Mouse (Mus musculus) gastrocnemius, postnatal 36 days (tissue): Measurements from ENCODE around the gene Ankrd55. TPM values are rescaled to one million over a fixed set of nuclear protein-coding genes. Genes with fewer than 3 reads are reported as not detected.

Experiments used
- DNase-seq, 2 experiments: peaks; one replicate each; pipeline ENCODE4 v3.0.0; 2022
- intact Hi-C: fragments of 180-260 bp; cut with DNase I; formaldehyde crosslinking; loops from one replicate; pipeline ENCODE4 v1.15.1; 2025
- long read RNA-seq, 2 experiments: library from polyadenylated mRNA; stranded (forward); transcript quantifications; one replicate each; pipeline ENCODE4 v2.0.0; 2021
- total RNA-seq, 2 experiments: library from RNA; stranded (reverse); gene quantifications; 2 replicates each; pipeline ENCODE4 v1.2.3; 2021

Ankrd55 gene
- not detected for total RNA-seq
- long read RNA-seq, experiment 1 = 0 reads
- long read RNA-seq, experiment 2 = 0 reads

GRCm38 (mm10) chr13:112288225-112289178 is at the start of gene Ankrd55:
TSS of gene Ankrd55 (plus strand) at chr13:112288451.
- intact Hi-C loops = no loop called here
- no peak for DNase-seq

GRCm38 (mm10) chr13:112239239-112239638 is 49.0 kb upstream of the Ankrd55 start:
- DNase-seq = no peak
- intact Hi-C loops = no loop called here

GRCm38 (mm10) chr13:112241431-112241830 is 46.8 kb upstream of the Ankrd55 start:
- intact Hi-C loops = no loop called here
- DNase-seq = no peak

- no peak for DNase-seq
- intact Hi-C loops = no loop called here
These were observed 43.1 kb upstream of the Ankrd55 start for GRCm38 (mm10) chr13:112245131-112245530.

GRCm38 (mm10) chr13:112251433-112251832 is 36.8 kb upstream of the Ankrd55 start:
- DNase-seq = no peak
- intact Hi-C loops = no loop called here

- intact Hi-C loops = no loop called here
- no peak for DNase-seq
These were observed 36.2 kb upstream of the Ankrd55 start for GRCm38 (mm10) chr13:112252012-112252411.

GRCm38 (mm10) chr13:112252991-112253620 is 35.1 kb upstream of the Ankrd55 start:
- intact Hi-C loops = no loop called here
- DNase-seq = no peak

- no peak for DNase-seq
- intact Hi-C loops = no loop called here
These were observed 34.1 kb upstream of the Ankrd55 start for GRCm38 (mm10) chr13:112254116-112254515.

GRCm38 (mm10) chr13:112255862-112256261 is 32.4 kb upstream of the Ankrd55 start:
- intact Hi-C loops = loop anchor here (5.0 kb wide), 1 partner anchor 249 kb away; no protein-coding TSS in a partner anchor
- no peak for DNase-seq

GRCm38 (mm10) chr13:112258478-112258877 is 29.8 kb upstream of the Ankrd55 start:
- no peak for DNase-seq
- intact Hi-C loops = loop anchor here (2.0 to 5.0 kb wide), 2 partner anchors 251 to 470 kb away; no protein-coding TSS in a partner anchor

- intact Hi-C loops = loop anchor here (2.0 to 5.0 kb wide), 2 partner anchors 252 to 471 kb away; no protein-coding TSS in a partner anchor
- peak; percentile 35 to 41 for DNase-seq
These were observed 28.9 kb upstream of the Ankrd55 start for GRCm38 (mm10) chr13:112259398-112259797.

GRCm38 (mm10) chr13:112264666-112265065 is 23.6 kb upstream of the Ankrd55 start:
- no peak for DNase-seq
- intact Hi-C loops = no loop called here

GRCm38 (mm10) chr13:112271901-112272537 is 16.2 kb upstream of the Ankrd55 start:
- no peak for DNase-seq
- intact Hi-C loops = loop anchor here (5.0 to 10.0 kb wide), 2 partner anchors 235 to 353 kb away; no protein-coding TSS in a partner anchor

GRCm38 (mm10) chr13:112274636-112275035 is 13.6 kb upstream of the Ankrd55 start:
- DNase-seq = no peak
- intact Hi-C loops = loop anchor here (5.0 to 10.0 kb wide), 2 partner anchors 233 to 350 kb away; no protein-coding TSS in a partner anchor

- no peak for DNase-seq
- intact Hi-C loops = loop anchor here (10.0 kb wide), 1 partner anchor 349 kb away; no protein-coding TSS in a partner anchor
These were observed 12.3 kb upstream of the Ankrd55 start for GRCm38 (mm10) chr13:112275951-112276350.

GRCm38 (mm10) chr13:112277544-112277943 is 10.7 kb upstream of the Ankrd55 start:
- DNase-seq = no peak
- intact Hi-C loops = loop anchor here (10.0 kb wide), 1 partner anchor 347 kb away; no protein-coding TSS in a partner anchor

GRCm38 (mm10) chr13:112278251-112278650 is 10.0 kb upstream of the Ankrd55 start:
- no peak for DNase-seq
- intact Hi-C loops = loop anchor here (10.0 kb wide), 1 partner anchor 347 kb away; no protein-coding TSS in a partner anchor

- DNase-seq = no peak
- intact Hi-C loops = no loop called here
These were observed 1.1 kb upstream of the Ankrd55 start for GRCm38 (mm10) chr13:112287135-112287534.

GRCm38 (mm10) chr13:112287571-112288224 is 553 bp upstream of the Ankrd55 start:
- no peak for DNase-seq

GRCm38 (mm10) chr13:112289338-112289737 is 1.1 kb downstream of the Ankrd55 start:
- DNase-seq = no peak
- intact Hi-C loops = no loop called here

More at GRCm38 (mm10) chr13:112287571-112288224, 553 bp upstream of the Ankrd55 start:
- intact Hi-C loops = no loop called here
